Mouse (Mus musculus): Measurements from ENCODE around the gene Gpr35. TPM values are rescaled to one million over a fixed set of nuclear protein-coding genes. Genes with fewer than 3 reads are reported as not detected.

Gpr35 gene
- polyA plus RNA-seq, 1 experiment from 2014 or later: 0.09 TPM

GRCm38 (mm10) chr1:93031199-93031598, 80.5 kb downstream of the Gpr35 start:
- ATAC-seq (replicated peaks; ENCODE audit: insufficient number of reproducible peaks, low FRiP score, low TSS enrichment): no peak
- H3K9ac ChIP-seq (ENCODE audit: low read depth, low read length): no peak overlapping the region
- 75% methylated on average over 3 of the region's 3 CpGs for WGBS (ENCODE audit: insufficient replicate concordance)

GRCm38 (mm10) chr1:93033989-93034388, 83.3 kb downstream of the Gpr35 start:
- H3K27ac ChIP-seq (ENCODE audit: low read depth, low read length): peak overlapping the region; percentile 58; the same call in 1 of the 2 replicates
- no peak overlapping the region for H3K4me3 ChIP-seq (ENCODE audit: low read depth, low read length)
- H3K36me3 ChIP-seq (ENCODE audit: control insufficient read depth, insufficient read depth, low read length): no peaks in the 10 kb centered on the region
- H3K9ac ChIP-seq (ENCODE audit: low read depth, low read length): 0 out of 2 replicates have a peak overlapping the region, but pooled peaks have one; percentile 44
- H3K9me3 ChIP-seq (replicated peaks; ENCODE audit: control insufficient read depth, low read length): no peaks in the 10 kb centered on the region
- H3K4me1 ChIP-seq (ENCODE audit: control insufficient read depth, insufficient read depth, low read length): peaks cover 12% of the 10 kb centered on the region; the same call in 1 of the 2 replicates
- 24% methylated on average over 8 of the region's 8 CpGs for WGBS (ENCODE audit: insufficient replicate concordance)
- peak; percentile 93 for ATAC-seq (replicated peaks; ENCODE audit: insufficient number of reproducible peaks, low FRiP score, low TSS enrichment)
- 0 out of 2 replicates have a peak overlapping the region, but pooled peaks have one; percentile 11 for H3K4me2 ChIP-seq
- H3K27me3 ChIP-seq (ENCODE audit: control insufficient read depth, insufficient read depth, low read length): 0 out of 2 replicates have a peak, but pooled peaks cover 3% of the 10 kb centered on the region

More at GRCm38 (mm10) chr1:93031199-93031598, 80.5 kb downstream of the Gpr35 start:
- H3K27me3 ChIP-seq (ENCODE audit: control insufficient read depth, insufficient read depth, low read length): no peaks in the 10 kb centered on the region
- H3K4me1 ChIP-seq (ENCODE audit: control insufficient read depth, insufficient read depth, low read length): peaks cover 12% of the 10 kb centered on the region; the same call in 1 of the 2 replicates
- H3K36me3 ChIP-seq (ENCODE audit: control insufficient read depth, insufficient read depth, low read length): no peaks in the 10 kb centered on the region
- H3K4me3 ChIP-seq (ENCODE audit: low read depth, low read length): no peak overlapping the region
- H3K4me2 ChIP-seq: no peak overlapping the region
- no peaks in the 10 kb centered on the region for H3K9me3 ChIP-seq (replicated peaks; ENCODE audit: control insufficient read depth, low read length)
- no peak overlapping the region for H3K27ac ChIP-seq (ENCODE audit: low read depth, low read length)

- peaks cover 12% of the 10 kb centered on the region; the same call in 1 of the 2 replicates for H3K4me1 ChIP-seq (ENCODE audit: control insufficient read depth, insufficient read depth, low read length)
- H3K4me2 ChIP-seq: no peak overlapping the region
- no peak overlapping the region for H3K9ac ChIP-seq (ENCODE audit: low read depth, low read length)
- no peaks in the 10 kb centered on the region for H3K9me3 ChIP-seq (replicated peaks; ENCODE audit: control insufficient read depth, low read length)
- ATAC-seq (replicated peaks; ENCODE audit: insufficient number of reproducible peaks, low FRiP score, low TSS enrichment): no peak
- no peaks in the 10 kb centered on the region for H3K36me3 ChIP-seq (ENCODE audit: control insufficient read depth, insufficient read depth, low read length)
- H3K27me3 ChIP-seq (ENCODE audit: control insufficient read depth, insufficient read depth, low read length): 0 out of 2 replicates have a peak, but pooled peaks cover 3% of the 10 kb centered on the region
- H3K4me3 ChIP-seq (ENCODE audit: low read depth, low read length): no peak overlapping the region
- no peak overlapping the region for H3K27ac ChIP-seq (ENCODE audit: low read depth, low read length)
- WGBS (ENCODE audit: insufficient replicate concordance): 82% methylated on average over 4 of the region's 4 CpGs
Measured at GRCm38 (mm10) chr1:93035981-93036380, 85.3 kb downstream of the Gpr35 start.

Other genes starting within 250 kb of the Gpr35 start
- gene Gpc1, start 119.2 kb upstream of the Gpr35 start, polyA plus RNA-seq (2014; fragmentation: Nextera tagmentation; extraction: Ambion mirVana): 25.9 and 34.3 TPM in 2 replicates
- 0.34 and 0.70 TPM in 2 replicates for gene Ankmy1, start 48.0 kb upstream of the Gpr35 start, polyA plus RNA-seq (2014; fragmentation: Nextera tagmentation; extraction: Ambion mirVana)
- 6.2 and 6.9 TPM in 2 replicates for gene Dusp28, start 43.9 kb upstream of the Gpr35 start, polyA plus RNA-seq (2014; fragmentation: Nextera tagmentation; extraction: Ambion mirVana)
- gene Rnpepl1, start 40.1 kb upstream of the Gpr35 start, polyA plus RNA-seq (2014; fragmentation: Nextera tagmentation; extraction: Ambion mirVana): 21.7 and 24.6 TPM in 2 replicates
- gene Capn10, start 16.5 kb upstream of the Gpr35 start, polyA plus RNA-seq (2014; fragmentation: Nextera tagmentation; extraction: Ambion mirVana): 11.8 and 14.7 TPM in 2 replicates
- not detected in 2 replicates for gene Aqp12, start 55.5 kb downstream of the Gpr35 start, polyA plus RNA-seq (2014; fragmentation: Nextera tagmentation; extraction: Ambion mirVana)
- 5.7 and 6.3 TPM in 2 replicates for gene Kif1a, start 151.1 kb downstream of the Gpr35 start, polyA plus RNA-seq (2014; fragmentation: Nextera tagmentation; extraction: Ambion mirVana)
- 0.61 TPM in 1 of 2 replicates, not detected in the other for gene Agxt, start 184.4 kb downstream of the Gpr35 start, polyA plus RNA-seq (2014; fragmentation: Nextera tagmentation; extraction: Ambion mirVana)
- 0.11 TPM in 1 of 2 replicates, not detected in the other for gene 2310007B03Rik, start 210.1 kb downstream of the Gpr35 start, polyA plus RNA-seq (2014; fragmentation: Nextera tagmentation; extraction: Ambion mirVana)
- 0.10 and 0.24 TPM in 2 replicates for gene Crocc2, start 217.9 kb downstream of the Gpr35 start, polyA plus RNA-seq (2014; fragmentation: Nextera tagmentation; extraction: Ambion mirVana)